8 mouse cellular contexts compared by ENCODE assay signal in genomic region chr11:89302056-89302815, GRCm38 (mm10). TPM values are rescaled to one million over a fixed set of nuclear protein-coding genes. Genes with fewer than 3 reads are reported as not detected.
DNase-seq lines count a peak whose midpoint lies in the region; ATAC-seq lines count a peak whose summit lies in the region.

Gene Nog (minus strand): TSS chr11:89302332.

- peaks cover 86% of the 10 kb centered on the region for H3K27me3 ChIP-seq in megakaryocyte, embryonic 14.5 days (replicated peaks)
- peaks cover 8% of the 10 kb centered on the region for H3K27me3 ChIP-seq in embryonic facial prominence, embryonic 11.5 days (ENCODE audit: control insufficient read depth, insufficient read depth, low read length)
- H3K27me3 ChIP-seq in heart, embryonic 15.5 days = peaks cover 16% of the 10 kb centered on the region
- peaks cover 86% of the 10 kb centered on the region for H3K27me3 ChIP-seq in liver, embryonic 12.5 days (replicated peaks)

- peaks cover 28% of the 10 kb centered on the region for H3K4me1 ChIP-seq in megakaryocyte, embryonic 14.5 days
- H3K4me1 ChIP-seq in embryonic facial prominence, embryonic 11.5 days (ENCODE audit: control insufficient read depth, insufficient read depth, low read length) = no peaks in the 10 kb centered on the region; the same call in 1 of the 2 replicates
- H3K4me1 ChIP-seq in heart, embryonic 15.5 days (replicated peaks) = peaks cover 36% of the 10 kb centered on the region
- H3K4me1 ChIP-seq in liver, embryonic 12.5 days = 0 out of 2 replicates have a peak, but pooled peaks cover 6% of the 10 kb centered on the region

- H3K4me2 ChIP-seq in embryonic facial prominence, embryonic 11.5 days (ENCODE audit: low read depth, low read length) = peak within 1 kb of the TSS; percentile 96
- H3K4me2 ChIP-seq in heart, embryonic 15.5 days = peak within 1 kb of the TSS; percentile 98
- H3K4me2 ChIP-seq in liver, embryonic 12.5 days = peak within 1 kb of the TSS; percentile 68

- WGBS in embryonic facial prominence, embryonic 11.5 days = under 1% methylated on average over 67 of the region's 97 CpGs
- under 1% methylated on average over 84 of the region's 97 CpGs for WGBS in heart, embryonic 15.5 days
- under 1% methylated on average over 90 of the region's 97 CpGs for WGBS in liver, embryonic 12.5 days (ENCODE audit: insufficient replicate concordance)

- no peaks in the 10 kb centered on the region for H3K36me3 ChIP-seq in megakaryocyte, embryonic 14.5 days (replicated peaks; ENCODE audit: low read length)
- H3K36me3 ChIP-seq in embryonic facial prominence, embryonic 11.5 days (replicated peaks; ENCODE audit: control insufficient read depth, insufficient read depth, low read depth, low read length) = no peaks in the 10 kb centered on the region
- H3K36me3 ChIP-seq in heart, embryonic 15.5 days = no peaks in the 10 kb centered on the region
- no peaks in the 10 kb centered on the region for H3K36me3 ChIP-seq in liver, embryonic 12.5 days

- H3K27ac ChIP-seq in embryonic facial prominence, embryonic 11.5 days (replicated peaks; ENCODE audit: low read depth, low read length) = peak within 1 kb of the TSS; percentile 52
- peak within 1 kb of the TSS; percentile 64 for H3K27ac ChIP-seq in heart, embryonic 15.5 days
- H3K27ac ChIP-seq in liver, embryonic 12.5 days = no peak within 1 kb of the TSS

- peak; percentile 77 for DNase-seq in embryonic facial prominence, embryonic 11.5 days (ENCODE audit: low spot score)
- DNase-seq in kidney, postnatal 36 days = peak; percentile 19 to 52
- DNase-seq in retina, embryonic 14.5 days (ENCODE audit: low spot score) = peak; percentile 68

- peak within 1 kb of the TSS; percentile 87 for H3K4me3 ChIP-seq in megakaryocyte, embryonic 14.5 days (replicated peaks)
- H3K4me3 ChIP-seq in embryonic facial prominence, embryonic 11.5 days (ENCODE audit: low read depth, low read length) = peak within 1 kb of the TSS; percentile 63
- H3K4me3 ChIP-seq in heart, embryonic 15.5 days = peak within 1 kb of the TSS; percentile 70
- peak within 1 kb of the TSS; percentile 51 for H3K4me3 ChIP-seq in liver, embryonic 12.5 days

- no peak for ATAC-seq in megakaryocyte, adult 5-6 weeks (ENCODE audit: poor library complexity, severe bottlenecking)
- ATAC-seq in embryonic facial prominence, embryonic 11.5 days (replicated peaks; ENCODE audit: insufficient number of reproducible peaks, low FRiP score, low TSS enrichment, low read depth) = 0 out of 2 replicates have a peak, but pooled peaks have one; percentile 29
- ATAC-seq in heart, embryonic 15.5 days (replicated peaks; ENCODE audit: insufficient number of reproducible peaks, insufficient read depth, low FRiP score, low read depth) = peak; percentile 25; the same call in 1 of the 2 replicates
- no peak for ATAC-seq in liver, embryonic 12.5 days
- no peak for ATAC-seq in inflammation-experienced regulatory T-cells, adult 6 months

- H3K9me3 ChIP-seq in megakaryocyte, embryonic 14.5 days = peaks cover 14% of the 10 kb centered on the region; the same call in 1 of the 2 replicates
- 0 out of 2 replicates have a peak, but pooled peaks cover 3% of the 10 kb centered on the region for H3K9me3 ChIP-seq in embryonic facial prominence, embryonic 11.5 days (replicated peaks; ENCODE audit: control insufficient read depth, low read length)
- no peaks in the 10 kb centered on the region for H3K9me3 ChIP-seq in heart, embryonic 15.5 days (replicated peaks)
- H3K9me3 ChIP-seq in liver, embryonic 12.5 days (replicated peaks) = no peaks in the 10 kb centered on the region

- peak within 1 kb of the TSS; percentile 71 for H3K9ac ChIP-seq in embryonic facial prominence, embryonic 11.5 days (replicated peaks; ENCODE audit: low read length)
- peak within 1 kb of the TSS; percentile 62 for H3K9ac ChIP-seq in heart, embryonic 15.5 days
- H3K9ac ChIP-seq in liver, embryonic 12.5 days = peak within 1 kb of the TSS; percentile 39; the same call in 1 of the 2 replicates

RNA-seq across cellular contexts. Expression of gene Nog, which starts in this region (rescaled TPM):
- 0.13 and 8.8 TPM in 2 replicates for polyA plus RNA-seq in megakaryocyte, embryonic 14.5 days (2012; ENCODE audit: insufficient read depth, low replicate concordance)
- not detected in 2 replicates for total RNA-seq in megakaryocyte, adult 5-6 weeks (2015)
- total RNA-seq in megakaryocyte, adult 5-6 weeks (2017) = not detected in 2 replicates
- 3.0 and 3.4 TPM in 2 replicates for polyA plus RNA-seq in embryonic facial prominence, embryonic 11.5 days (2014; fragmentation: Nextera tagmentation; extraction: Ambion mirVana)
- polyA plus RNA-seq in heart, embryonic 15.5 days (2015; fragmentation: Nextera tagmentation; extraction: Ambion mirVana) = 0.24 and 0.42 TPM in 2 replicates
- 0.20 and 0.23 TPM in 2 replicates for polyA plus RNA-seq in liver, embryonic 12.5 days (2016; fragmentation: Nextera tagmentation; extraction: Ambion mirVana)
- not detected for polyA plus RNA-seq in inflammation-experienced regulatory T-cells, adult 6 months (2017; shearing (Covaris generic))

Comparison
In these comparisons a context has a peak if more than half of its experiments do, and no peak if none do; other contexts are left out.
1. Peak in ATAC-seq, H3K4me3 ChIP-seq, H3K27ac ChIP-seq, H3K9ac ChIP-seq and H3K4me2 ChIP-seq in heart, embryonic 15.5 days; RNA of the gene not detected or under 1 TPM.